Mouse (Mus musculus) left cerebral cortex, postnatal 36 days (tissue): ENCODE results near the gene Tmem52b. TPM values are rescaled to one million over a fixed set of nuclear protein-coding genes. Genes with fewer than 3 reads are reported as not detected.

Experiments
- total RNA-seq, 2 experiments: library from RNA; stranded (reverse); gene quantifications; 2 replicates each; pipeline ENCODE4 v1.2.3; 2021

The Tmem52b gene
- total RNA-seq, 2 experiments from 2014 or later, result not detected

Other genes starting within 250 kb of the Tmem52b start
- gene Cd69, start 237.1 kb upstream of the Tmem52b start, total RNA-seq, result not detected
- not detected for gene 4922502D21Rik, start 180.8 kb upstream of the Tmem52b start, total RNA-seq
- gene Clec12a, start 169.9 kb upstream of the Tmem52b start, total RNA-seq, result under 1 TPM in 1 of 2 experiments, not detected in 1; 0.25 TPM
- gene Clec12b, start 126.7 kb upstream of the Tmem52b start, total RNA-seq, result not detected
- under 1 TPM in 1 of 2 experiments, not detected in 1; 0.59 TPM for gene Clec1b, start 115.3 kb upstream of the Tmem52b start, total RNA-seq
- gene Clec9a, start 103.7 kb upstream of the Tmem52b start, total RNA-seq, result not detected
- 1 to 10 TPM in 1 of 2 experiments, under 1 TPM in 1; 0.52 to 1.1 TPM for gene Clec1a, start 60.6 kb upstream of the Tmem52b start, total RNA-seq
- not detected for gene Olr1, start 5.4 kb upstream of the Tmem52b start, total RNA-seq
- gene Gabarapl1, start 20.6 kb downstream of the Tmem52b start, total RNA-seq, result 100 to 1,000 TPM; 655 to 787 TPM
- not detected for gene Klre1, start 65.3 kb downstream of the Tmem52b start, total RNA-seq
- 1 to 10 TPM in 1 of 2 experiments, not detected in 1; 1.1 TPM for gene Klrd1, start 79.2 kb downstream of the Tmem52b start, total RNA-seq
- gene Klrk1, start 111.3 kb downstream of the Tmem52b start, total RNA-seq, result not detected
- gene Klrc3, start 130.8 kb downstream of the Tmem52b start, total RNA-seq, result not detected
- gene Klrc2, start 148.1 kb downstream of the Tmem52b start, total RNA-seq, result not detected
- not detected for gene Klrc1, start 166.4 kb downstream of the Tmem52b start, total RNA-seq
- gene Klri1, start 204.6 kb downstream of the Tmem52b start, total RNA-seq, result not detected
- gene Klri2, start 227.9 kb downstream of the Tmem52b start, total RNA-seq, result not detected